Mouse (Mus musculus): Measurements from ENCODE around the gene Sh3bp5.

The Sh3bp5 gene

GRCm38 (mm10) chr14:31433126-31433525, 2.8 kb downstream of the Sh3bp5 start:
- no peak for DNase-seq (ENCODE audit: low spot score)

- no peak for DNase-seq (ENCODE audit: low spot score)
These were observed 3.5 kb downstream of the Sh3bp5 start for GRCm38 (mm10) chr14:31432424-31432823.

GRCm38 (mm10) chr14:31431789-31432330, 4.0 kb downstream of the Sh3bp5 start:
- no peak for DNase-seq (ENCODE audit: low spot score)

GRCm38 (mm10) chr14:31429004-31429395, 6.9 kb downstream of the Sh3bp5 start:
- no peak for DNase-seq (ENCODE audit: low spot score)

- no peak for DNase-seq (ENCODE audit: low spot score)
These were observed 7.5 kb downstream of the Sh3bp5 start for GRCm38 (mm10) chr14:31428211-31429003.

GRCm38 (mm10) chr14:31422961-31423791, 12.7 kb downstream of the Sh3bp5 start:
- no peak for DNase-seq (ENCODE audit: low spot score)

- DNase-seq (ENCODE audit: low spot score): no peak
These were observed 13.5 kb downstream of the Sh3bp5 start for GRCm38 (mm10) chr14:31422395-31422794.

- DNase-seq (ENCODE audit: low spot score): no peak
These were observed 14.2 kb downstream of the Sh3bp5 start for GRCm38 (mm10) chr14:31421509-31422295.

- DNase-seq (ENCODE audit: low spot score): no peak
These were observed 14.9 kb downstream of the Sh3bp5 start for GRCm38 (mm10) chr14:31420985-31421384.

GRCm38 (mm10) chr14:31420562-31420961, 15.3 kb downstream of the Sh3bp5 start:
- DNase-seq (ENCODE audit: low spot score): no peak

GRCm38 (mm10) chr14:31420135-31420534, 15.7 kb downstream of the Sh3bp5 start:
- no peak for DNase-seq (ENCODE audit: low spot score)

- DNase-seq (ENCODE audit: low spot score): no peak
These were observed 16.6 kb downstream of the Sh3bp5 start for GRCm38 (mm10) chr14:31419279-31419678.

- no peak for DNase-seq (ENCODE audit: low spot score)
These were observed 18.9 kb downstream of the Sh3bp5 start for GRCm38 (mm10) chr14:31416835-31417549.

- DNase-seq (ENCODE audit: low spot score): no peak
These were observed 19.5 kb downstream of the Sh3bp5 start for GRCm38 (mm10) chr14:31416411-31416810.

GRCm38 (mm10) chr14:31414967-31415376, 20.9 kb downstream of the Sh3bp5 start:
- DNase-seq (ENCODE audit: low spot score): no peak

GRCm38 (mm10) chr14:31414235-31414966, 21.5 kb downstream of the Sh3bp5 start:
- DNase-seq (ENCODE audit: low spot score): no peak

- no peak for DNase-seq (ENCODE audit: low spot score)
These were observed 22.3 kb downstream of the Sh3bp5 start for GRCm38 (mm10) chr14:31413475-31414086.

GRCm38 (mm10) chr14:31412651-31413056, 23.2 kb downstream of the Sh3bp5 start:
- DNase-seq (ENCODE audit: low spot score): no peak

- DNase-seq (ENCODE audit: low spot score): no peak
These were observed 25.1 kb downstream of the Sh3bp5 start for GRCm38 (mm10) chr14:31410737-31411136.

GRCm38 (mm10) chr14:31410123-31410724, 25.7 kb downstream of the Sh3bp5 start:
- no peak for DNase-seq (ENCODE audit: low spot score)
